ENCODE assay signal across 8 mouse cellular contexts in genomic region chr3:108591530-108592522, GRCm38 (mm10). TPM values are rescaled to one million over a fixed set of nuclear protein-coding genes. Genes with fewer than 3 reads are reported as not detected.
A peak's percentile ranks its signal among the peaks of the same experiment; 100 is the strongest.
DNase-seq lines count a peak whose midpoint lies in the region; ATAC-seq and TF ChIP-seq lines count a peak whose summit lies in the region.
"Had no signal": no experiment of that assay in that cellular context is flagged by ENCODE, and none has a peak within 500 bp of the region (broad histone marks: within the 10 kb centered on the region; RNA-seq: fewer than 3 reads in every experiment).

No protein-coding gene starts in this region.

- H3K27me3 ChIP-seq in neural tube, embryonic 11.5 days (ENCODE audit: control insufficient read depth, insufficient read depth, low read length) = no peaks in the 10 kb centered on the region
- H3K27me3 ChIP-seq in heart, postnatal 0 days (ENCODE audit: control insufficient read depth, insufficient read depth, low read length) = no peaks in the 10 kb centered on the region

- TF ChIP-seq EP300 in heart, postnatal 0 days (IDR thresholded peaks at IDR 0.05; ENCODE audit: low read depth) = no peak

- H3K4me2 ChIP-seq in neural tube, embryonic 11.5 days (ENCODE audit: low read depth) = peak overlapping the region; percentile 76
- H3K4me2 ChIP-seq in heart, postnatal 0 days (ENCODE audit: low read depth, low read length) = peak overlapping the region; percentile 100

- peak overlapping the region; percentile 75 for H3K9ac ChIP-seq in neural tube, embryonic 11.5 days (ENCODE audit: low read length)
- peak overlapping the region; percentile 80 for H3K9ac ChIP-seq in heart, postnatal 0 days (replicated peaks; ENCODE audit: low read depth, low read length)

- DNase-seq in neural tube, embryonic 11.5 days (ENCODE audit: low spot score) = peak; percentile 54
- DNase-seq in neural tube, embryonic 10.5 days (ENCODE audit: extremely low spot score, low spot score) = no peak
- DNase-seq in embryo, embryonic 10 days (ENCODE audit: low spot score) = peak; percentile 29
- no peak for DNase-seq in heart, postnatal 0 days (ENCODE audit: low spot score)
- no peak for DNase-seq in layer of hippocampus, adult 8-10 months (ENCODE audit: low spot score in 2 of 2)
- DNase-seq in urinary bladder, postnatal 36 days (ENCODE audit: low spot score in 2 of 2) = no peak

- 0% methylated on average over 61 of the region's 61 CpGs for WGBS in neural tube, embryonic 11.5 days
- under 1% methylated on average over 60 of the region's 61 CpGs for WGBS in heart, postnatal 0 days

- no peaks in the 10 kb centered on the region for H3K9me3 ChIP-seq in neural tube, embryonic 11.5 days (ENCODE audit: control insufficient read depth, low read length)
- H3K9me3 ChIP-seq in heart, postnatal 0 days (replicated peaks; ENCODE audit: control insufficient read depth, low read length) = no peaks in the 10 kb centered on the region

- peak; percentile 79 for ATAC-seq in neural tube, embryonic 11.5 days (ENCODE audit: insufficient read depth, low FRiP score, low TSS enrichment)
- peak; percentile 22 for ATAC-seq in heart, postnatal 0 days (ENCODE audit: insufficient read depth, low read depth)
- ATAC-seq in megakaryocyte, adult 5-6 weeks (ENCODE audit: poor library complexity, severe bottlenecking) = peak; percentile 2

- H3K27ac ChIP-seq in neural tube, embryonic 11.5 days (ENCODE audit: low read depth, low read length) = peak overlapping the region; percentile 89
- H3K27ac ChIP-seq in heart, postnatal 0 days (ENCODE audit: low read depth) = peak overlapping the region; percentile 72

- H3K36me3 ChIP-seq in neural tube, embryonic 11.5 days (ENCODE audit: control insufficient read depth, insufficient read depth, low read length) = no peaks in the 10 kb centered on the region
- H3K36me3 ChIP-seq in heart, postnatal 0 days (replicated peaks; ENCODE audit: control insufficient read depth, insufficient read depth, low read length) = no peaks in the 10 kb centered on the region

- H3K4me3 ChIP-seq in neural tube, embryonic 11.5 days (ENCODE audit: low read depth, low read length) = peak overlapping the region; percentile 95
- peak overlapping the region; percentile 99 for H3K4me3 ChIP-seq in heart, postnatal 0 days (ENCODE audit: low read depth, low read length)

- no peak for TF ChIP-seq CTCF in heart, postnatal 0 days (IDR thresholded peaks at IDR 0.05; ENCODE audit: low read depth)

- peaks cover 3% of the 10 kb centered on the region; the same call in 1 of the 2 replicates for H3K4me1 ChIP-seq in neural tube, embryonic 11.5 days (ENCODE audit: control insufficient read depth, insufficient read depth, low read length)
- H3K4me1 ChIP-seq in heart, postnatal 0 days (ENCODE audit: control insufficient read depth, insufficient read depth) = peaks cover 4% of the 10 kb centered on the region; the same call in 1 of the 2 replicates

RNA-seq across cellular contexts. Expression of gene Wdr47, which starts 0.7 kb away (rescaled TPM):
- 50.1 and 54.6 TPM in 2 replicates for polyA plus RNA-seq in neural tube, embryonic 11.5 days (2014; fragmentation: Nextera tagmentation; extraction: Ambion mirVana)
- total RNA-seq in heart, postnatal 0 days (2014; rRNA removed; ENCODE audit: low replicate concordance) = 4.3 and 8.5 TPM in 2 replicates
- 4.3 and 5.2 TPM in 2 replicates for polyA plus RNA-seq in heart, postnatal 0 days (2015; fragmentation: Nextera tagmentation; extraction: Ambion mirVana)
- total RNA-seq in megakaryocyte, adult 5-6 weeks (2015) = 3.3 and 4.4 TPM in 2 replicates
- total RNA-seq in megakaryocyte, adult 5-6 weeks (2017) = 8.1 and 8.7 TPM in 2 replicates
- 100 to 1,000 TPM; 113 to 153 (median 135) TPM for total RNA-seq in layer of hippocampus, adult 8-10 months (2022)

RNA-seq across cellular contexts. Expression of gene Taf13, which starts 20.3 kb away (rescaled TPM):
- polyA plus RNA-seq in neural tube, embryonic 11.5 days (2014; fragmentation: Nextera tagmentation; extraction: Ambion mirVana) = 70.7 and 74.8 TPM in 2 replicates
- total RNA-seq in heart, postnatal 0 days (2014; rRNA removed; ENCODE audit: low replicate concordance) = 6.0 and 9.9 TPM in 2 replicates
- polyA plus RNA-seq in heart, postnatal 0 days (2015; fragmentation: Nextera tagmentation; extraction: Ambion mirVana) = 29.6 and 30.3 TPM in 2 replicates
- 32.1 and 32.6 TPM in 2 replicates for total RNA-seq in megakaryocyte, adult 5-6 weeks (2015)
- 36.8 and 37.7 TPM in 2 replicates for total RNA-seq in megakaryocyte, adult 5-6 weeks (2017)
- 10 to 100 TPM; 22.1 to 28.2 (median 27.0) TPM for total RNA-seq in layer of hippocampus, adult 8-10 months (2022)

RNA-seq across cellular contexts. Expression of gene Tmem167b, which starts 29.6 kb away (rescaled TPM):
- polyA plus RNA-seq in neural tube, embryonic 11.5 days (2014; fragmentation: Nextera tagmentation; extraction: Ambion mirVana) = 55.4 and 56.6 TPM in 2 replicates
- 22.4 and 34.6 TPM in 2 replicates for total RNA-seq in heart, postnatal 0 days (2014; rRNA removed; ENCODE audit: low replicate concordance)
- 25.4 and 25.8 TPM in 2 replicates for polyA plus RNA-seq in heart, postnatal 0 days (2015; fragmentation: Nextera tagmentation; extraction: Ambion mirVana)
- total RNA-seq in megakaryocyte, adult 5-6 weeks (2015) = 16.5 and 18.2 TPM in 2 replicates
- total RNA-seq in megakaryocyte, adult 5-6 weeks (2017) = 45.9 and 46.3 TPM in 2 replicates
- total RNA-seq in layer of hippocampus, adult 8-10 months (2022) = 10 to 100 TPM; 48.9 to 63.5 (median 54.0) TPM

RNA-seq across cellular contexts. Expression of gene 5330417C22Rik, which starts 55.5 kb away (rescaled TPM):
- polyA plus RNA-seq in neural tube, embryonic 11.5 days (2014; fragmentation: Nextera tagmentation; extraction: Ambion mirVana) = 1.4 and 1.8 TPM in 2 replicates
- total RNA-seq in heart, postnatal 0 days (2014; rRNA removed; ENCODE audit: low replicate concordance) = 0.04 and 0.62 TPM in 2 replicates
- polyA plus RNA-seq in heart, postnatal 0 days (2015; fragmentation: Nextera tagmentation; extraction: Ambion mirVana) = 0.34 and 1.6 TPM in 2 replicates
- not detected in 2 replicates for total RNA-seq in megakaryocyte, adult 5-6 weeks (2015)
- total RNA-seq in megakaryocyte, adult 5-6 weeks (2017) = 0.04 TPM in 1 of 2 replicates, not detected in the other
- total RNA-seq in layer of hippocampus, adult 8-10 months (2022) = 10 to 100 TPM; 22.1 to 33.4 (median 25.9) TPM

RNA-seq across cellular contexts. Expression of gene 1700013F07Rik, which starts 57.9 kb away (rescaled TPM):
- not detected in 2 replicates for polyA plus RNA-seq in neural tube, embryonic 11.5 days (2014; fragmentation: Nextera tagmentation; extraction: Ambion mirVana)
- total RNA-seq in heart, postnatal 0 days (2014; rRNA removed; ENCODE audit: low replicate concordance) = not detected in 2 replicates
- not detected in 2 replicates for polyA plus RNA-seq in heart, postnatal 0 days (2015; fragmentation: Nextera tagmentation; extraction: Ambion mirVana)
- not detected in 2 replicates for total RNA-seq in megakaryocyte, adult 5-6 weeks (2015)
- not detected in 2 replicates for total RNA-seq in megakaryocyte, adult 5-6 weeks (2017)
- 1 to 10 TPM; 1.4 to 3.5 (median 2.3) TPM for total RNA-seq in layer of hippocampus, adult 8-10 months (2022)
- total RNA-seq: gastrocnemius, postnatal 4 days had no signal

Comparison
In these comparisons a context has a peak if more than half of its experiments do, and no peak if none do; other contexts are left out.
1. DNase-seq: peak in neural tube, embryonic 11.5 days (single experiment) and embryo, embryonic 10 days (single experiment); none in neural tube, embryonic 10.5 days (single experiment), heart, postnatal 0 days (single experiment), layer of hippocampus, adult 8-10 months (0 of 2) and urinary bladder, postnatal 36 days (0 of 2).
2. ATAC-seq: peak in every context shown above with its lines; median percentile 79 in neural tube, embryonic 11.5 days; 22 in heart, postnatal 0 days; 2 in megakaryocyte, adult 5-6 weeks.
3. RNA of gene Wdr47, which starts 0.7 kb away (total RNA-seq): 113 to 153 TPM in layer of hippocampus, adult 8-10 months; 4.3 to 8.5 TPM in heart, postnatal 0 days and 3.3 to 8.7 TPM in megakaryocyte, adult 5-6 weeks; every median in the first group is over 10 times any median in the second.